Mouse (Mus musculus): ENCODE data around the gene Ehbp1l1. TPM values are rescaled to one million over a fixed set of nuclear protein-coding genes. Genes with fewer than 3 reads are reported as not detected.

Ehbp1l1 gene
- polyA plus RNA-seq, 1 experiment from 2014 or later = 11.5 TPM

- Histone ChIP-seq H3K36me3 (ENCODE audit: control insufficient read depth, insufficient read depth, low read length) (peaks cover 9% of the 10 kb centered on the region), H3K27ac (ENCODE audit: low read depth, low read length) (peak overlapping the region; percentile 4; the same call in 1 of the 2 replicates), H3K4me1 (ENCODE audit: control insufficient read depth, insufficient read depth, low read length) (peaks cover 47% of the 10 kb centered on the region), H3K27me3 (ENCODE audit: control insufficient read depth, insufficient read depth, low read length) (no peaks in the 10 kb centered on the region), H3K9me3 (ENCODE audit: control insufficient read depth, low read length) (no peaks in the 10 kb centered on the region), H3K4me3 (ENCODE audit: low read length) (peak overlapping the region; percentile 92), H3K9ac (ENCODE audit: low read depth, low read length) (peak overlapping the region; percentile 99; the same call in 1 of the 2 replicates), H3K4me2 (replicated peaks; ENCODE audit: low read depth, low read length) (peak overlapping the region; percentile 91)
- 2% methylated on average over 14 of the region's 14 CpGs for WGBS
- ATAC-seq (ENCODE audit: low FRiP score, low TSS enrichment) = no peak
Measured at GRCm38 (mm10) chr19:5727701-5728100, 1.6 kb upstream of the Ehbp1l1 start.

- peaks cover 47% of the 10 kb centered on the region for H3K4me1 ChIP-seq (ENCODE audit: control insufficient read depth, insufficient read depth, low read length)
Measured at GRCm38 (mm10) chr19:5726961-5727578, 953 bp upstream of the Ehbp1l1 start.

DNA sequence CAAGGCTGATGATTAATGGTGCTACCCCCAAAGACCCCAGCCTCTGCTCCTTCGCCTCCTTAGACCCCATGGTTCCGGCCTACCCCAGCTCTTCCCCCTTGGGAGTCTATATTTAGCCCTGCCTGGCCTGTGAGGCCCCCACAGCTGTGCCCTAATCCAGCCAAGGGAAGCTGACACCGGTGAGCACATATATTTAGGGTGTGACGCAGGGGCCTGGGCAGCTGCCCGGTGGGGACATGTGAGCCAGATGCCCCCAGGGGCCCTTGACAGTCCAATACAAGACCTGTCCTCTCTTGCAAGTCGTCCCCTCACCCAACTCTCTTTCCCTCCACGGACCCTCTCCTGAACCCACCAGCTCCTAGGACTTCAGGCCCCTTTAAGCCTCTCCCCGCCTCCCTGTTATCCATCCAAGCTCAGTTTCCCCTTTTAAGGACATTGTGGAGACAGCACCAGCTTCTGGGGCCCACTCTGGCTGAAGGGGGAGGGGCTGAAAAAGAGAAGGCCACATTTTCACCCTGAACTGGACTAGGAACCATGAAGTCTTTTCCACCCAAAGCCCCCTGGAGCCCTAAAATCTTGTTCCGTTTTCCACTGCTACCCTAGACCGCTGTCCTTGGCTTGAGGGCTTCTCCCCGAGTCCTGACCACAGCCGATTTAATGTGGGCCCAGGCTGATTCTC, 949 bp downstream of the Ehbp1l1 start:
- H3K27me3 ChIP-seq (ENCODE audit: control insufficient read depth, insufficient read depth, low read length) = no peaks in the 10 kb centered on the region
- H3K9me3 ChIP-seq (ENCODE audit: control insufficient read depth, low read length) = no peaks in the 10 kb centered on the region
- peaks cover 38% of the 10 kb centered on the region for H3K4me1 ChIP-seq (ENCODE audit: control insufficient read depth, insufficient read depth, low read length)
- WGBS = 61% methylated on average over 12 of the region's 12 CpGs
- no peak for ATAC-seq (ENCODE audit: low FRiP score, low TSS enrichment)
- H3K4me2 ChIP-seq (replicated peaks; ENCODE audit: low read depth, low read length) = peak overlapping the region; percentile 63
- peak overlapping the region; percentile 61; the same call in 1 of the 2 replicates for H3K9ac ChIP-seq (ENCODE audit: low read depth, low read length)
- peak overlapping the region; percentile 37 for H3K4me3 ChIP-seq (ENCODE audit: low read length)
- H3K36me3 ChIP-seq (ENCODE audit: control insufficient read depth, insufficient read depth, low read length) = peaks cover 29% of the 10 kb centered on the region
- peak overlapping the region; percentile 73; the same call in 1 of the 2 replicates for H3K27ac ChIP-seq (ENCODE audit: low read depth, low read length)

More at GRCm38 (mm10) chr19:5726961-5727578, 953 bp upstream of the Ehbp1l1 start:
- peak overlapping the region; percentile 91 for H3K4me2 ChIP-seq (replicated peaks; ENCODE audit: low read depth, low read length)
- H3K27ac ChIP-seq (ENCODE audit: low read depth, low read length) = peak overlapping the region; percentile 4; the same call in 1 of the 2 replicates
- no peaks in the 10 kb centered on the region for H3K27me3 ChIP-seq (ENCODE audit: control insufficient read depth, insufficient read depth, low read length)
- H3K36me3 ChIP-seq (ENCODE audit: control insufficient read depth, insufficient read depth, low read length) = peaks cover 14% of the 10 kb centered on the region
- no peaks in the 10 kb centered on the region for H3K9me3 ChIP-seq (ENCODE audit: control insufficient read depth, low read length)
- 73% methylated on average over 15 of the region's 15 CpGs for WGBS
- peak overlapping the region; percentile 92 for H3K4me3 ChIP-seq (ENCODE audit: low read length)
- H3K9ac ChIP-seq (ENCODE audit: low read depth, low read length) = peak overlapping the region; percentile 38; the same call in 1 of the 2 replicates
- no peak for ATAC-seq (ENCODE audit: low FRiP score, low TSS enrichment)

- H3K9me3 ChIP-seq (ENCODE audit: control insufficient read depth, low read length) = no peaks in the 10 kb centered on the region
- no peaks in the 10 kb centered on the region for H3K27me3 ChIP-seq (ENCODE audit: control insufficient read depth, insufficient read depth, low read length)
- 52% methylated on average over 7 of the region's 7 CpGs for WGBS
- peaks cover 35% of the 10 kb centered on the region for H3K36me3 ChIP-seq (ENCODE audit: control insufficient read depth, insufficient read depth, low read length)
- no peak for ATAC-seq (ENCODE audit: low FRiP score, low TSS enrichment)
- no peak overlapping the region for H3K9ac ChIP-seq (ENCODE audit: low read depth, low read length)
- H3K4me2 ChIP-seq (replicated peaks; ENCODE audit: low read depth, low read length) = peak overlapping the region; percentile 63
- H3K4me1 ChIP-seq (ENCODE audit: control insufficient read depth, insufficient read depth, low read length) = peaks cover 38% of the 10 kb centered on the region
- no peak overlapping the region; the same call in 1 of the 2 replicates for H3K27ac ChIP-seq (ENCODE audit: low read depth, low read length)
- H3K4me3 ChIP-seq (ENCODE audit: low read length) = peak overlapping the region; percentile 37; the same call in 1 of the 2 replicates
Measured at GRCm38 (mm10) chr19:5724549-5724941, 1.6 kb downstream of the Ehbp1l1 start.

DNA sequence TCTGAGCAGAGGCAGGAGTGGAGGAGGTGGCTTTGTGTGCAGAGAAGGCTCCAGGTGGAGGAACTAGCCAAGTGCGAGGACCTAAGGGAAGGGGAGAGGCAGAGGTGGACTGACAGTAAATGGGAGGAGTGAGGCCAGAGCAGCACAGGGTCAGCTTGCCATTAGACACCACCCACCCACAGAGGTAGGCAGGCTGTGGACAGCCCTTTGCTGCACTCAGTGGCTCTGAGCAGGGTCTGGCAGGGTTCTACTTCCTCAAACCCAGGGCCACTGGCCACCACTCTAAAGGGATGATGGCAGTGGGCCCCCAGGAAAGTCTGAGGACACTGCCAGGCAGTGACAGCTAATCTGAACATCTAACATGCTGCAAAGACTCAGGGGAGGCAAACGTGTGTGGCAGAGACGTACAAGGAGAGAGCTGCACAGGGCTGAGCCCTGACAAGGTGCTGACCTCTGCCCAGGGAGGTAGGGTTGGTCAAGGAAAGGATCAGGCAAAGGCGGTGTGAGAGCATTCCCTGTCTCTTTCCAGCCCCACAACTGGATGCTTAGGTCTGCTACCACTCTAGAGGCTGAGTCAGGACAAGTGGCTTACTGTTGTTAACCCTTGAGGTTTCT, 2.1 kb downstream of the Ehbp1l1 start:
- WGBS = 54% methylated on average over 4 of the region's 4 CpGs
- H3K27ac ChIP-seq (ENCODE audit: low read depth, low read length) = no peak overlapping the region
- no peak for ATAC-seq (ENCODE audit: low FRiP score, low TSS enrichment)
- H3K4me1 ChIP-seq (ENCODE audit: control insufficient read depth, insufficient read depth, low read length) = peaks cover 38% of the 10 kb centered on the region
- H3K9ac ChIP-seq (ENCODE audit: low read depth, low read length) = no peak overlapping the region; the same call in 1 of the 2 replicates
- peaks cover 39% of the 10 kb centered on the region for H3K36me3 ChIP-seq (ENCODE audit: control insufficient read depth, insufficient read depth, low read length)
- no peaks in the 10 kb centered on the region for H3K9me3 ChIP-seq (ENCODE audit: control insufficient read depth, low read length)
- peak overlapping the region; percentile 63 for H3K4me2 ChIP-seq (replicated peaks; ENCODE audit: low read depth, low read length)
- no peaks in the 10 kb centered on the region for H3K27me3 ChIP-seq (ENCODE audit: control insufficient read depth, insufficient read depth, low read length)
- peak overlapping the region; percentile 37; the same call in 1 of the 2 replicates for H3K4me3 ChIP-seq (ENCODE audit: low read length)

DNA sequence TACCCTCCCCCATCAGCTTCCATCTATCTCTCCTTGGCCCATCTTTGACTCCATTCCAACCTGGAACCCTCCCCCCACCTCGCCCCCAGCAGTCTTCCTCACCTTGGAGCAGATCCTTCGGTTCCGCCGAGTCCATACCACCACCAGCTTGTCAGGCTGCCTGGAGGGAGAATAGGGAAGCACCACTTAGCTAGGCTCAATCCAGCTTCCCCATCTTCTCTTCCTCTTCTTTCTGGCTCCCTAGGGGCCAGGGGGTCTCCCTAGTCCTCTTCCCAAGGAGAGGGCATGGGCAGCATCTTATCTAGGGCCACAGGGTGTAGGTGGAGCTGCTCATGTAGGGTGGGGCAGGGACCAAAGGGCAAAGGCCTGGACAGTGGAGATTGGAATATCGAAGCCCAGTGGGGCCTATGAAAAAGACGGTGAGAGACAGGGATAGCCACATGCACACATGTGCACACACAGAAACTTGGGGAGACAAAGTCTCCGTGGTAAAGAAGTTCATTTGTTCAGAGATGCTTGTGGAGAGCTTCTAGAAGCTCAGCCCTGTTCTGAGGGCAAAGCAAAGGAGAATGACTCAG, 3.2 kb downstream of the Ehbp1l1 start:
- no peaks in the 10 kb centered on the region for H3K9me3 ChIP-seq (ENCODE audit: control insufficient read depth, low read length)
- H3K4me3 ChIP-seq (ENCODE audit: low read length) = no peak overlapping the region
- no peak overlapping the region for H3K27ac ChIP-seq (ENCODE audit: low read depth, low read length)
- H3K9ac ChIP-seq (ENCODE audit: low read depth, low read length) = no peak overlapping the region
- 92% methylated on average over 7 of the region's 7 CpGs for WGBS
- H3K27me3 ChIP-seq (ENCODE audit: control insufficient read depth, insufficient read depth, low read length) = no peaks in the 10 kb centered on the region
- H3K4me2 ChIP-seq (replicated peaks; ENCODE audit: low read depth, low read length) = no peak overlapping the region
- no peak for ATAC-seq (ENCODE audit: low FRiP score, low TSS enrichment)
- H3K36me3 ChIP-seq (ENCODE audit: control insufficient read depth, insufficient read depth, low read length) = peaks cover 39% of the 10 kb centered on the region
- peaks cover 29% of the 10 kb centered on the region for H3K4me1 ChIP-seq (ENCODE audit: control insufficient read depth, insufficient read depth, low read length)

DNA sequence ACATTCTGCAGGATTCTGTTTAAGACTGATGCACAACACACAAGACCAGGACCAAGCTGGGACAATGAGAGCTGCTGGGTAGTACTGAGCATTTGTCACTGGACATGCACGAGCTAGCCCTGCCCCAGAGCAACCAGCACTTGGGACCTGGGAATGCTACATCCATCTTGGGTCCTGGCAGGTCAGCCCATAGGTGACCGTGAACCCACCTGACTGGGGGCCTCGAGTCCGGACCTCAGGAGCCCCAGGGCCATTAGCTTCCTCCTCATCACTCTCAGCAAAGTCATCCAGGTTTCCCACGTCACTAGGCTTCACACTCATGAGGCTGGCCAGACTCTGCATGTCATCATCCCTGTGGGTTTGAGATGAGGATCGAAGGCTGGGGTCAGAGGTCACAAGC, 4.9 kb downstream of the Ehbp1l1 start:
- WGBS = 92% methylated on average over 6 of the region's 6 CpGs
- no peak overlapping the region for H3K27ac ChIP-seq (ENCODE audit: low read depth, low read length)
- H3K36me3 ChIP-seq (ENCODE audit: control insufficient read depth, insufficient read depth, low read length) = peaks cover 39% of the 10 kb centered on the region
- no peaks in the 10 kb centered on the region for H3K9me3 ChIP-seq (ENCODE audit: control insufficient read depth, low read length)
- peaks cover 25% of the 10 kb centered on the region for H3K4me1 ChIP-seq (ENCODE audit: control insufficient read depth, insufficient read depth, low read length)
- no peak for ATAC-seq (ENCODE audit: low FRiP score, low TSS enrichment)
- no peaks in the 10 kb centered on the region for H3K27me3 ChIP-seq (ENCODE audit: control insufficient read depth, insufficient read depth, low read length)
- no peak overlapping the region for H3K9ac ChIP-seq (ENCODE audit: low read depth, low read length)
- no peak overlapping the region for H3K4me2 ChIP-seq (replicated peaks; ENCODE audit: low read depth, low read length)
- H3K4me3 ChIP-seq (ENCODE audit: low read length) = no peak overlapping the region

GRCm38 (mm10) chr19:5716955-5717354, 9.2 kb downstream of the Ehbp1l1 start:
- no peak overlapping the region for H3K4me3 ChIP-seq (ENCODE audit: low read length)
- H3K4me1 ChIP-seq (ENCODE audit: control insufficient read depth, insufficient read depth, low read length) = peaks cover 9% of the 10 kb centered on the region; the same call in 1 of the 2 replicates
- no peaks in the 10 kb centered on the region for H3K9me3 ChIP-seq (ENCODE audit: control insufficient read depth, low read length)
- H3K9ac ChIP-seq (ENCODE audit: low read depth, low read length) = no peak overlapping the region
- H3K27me3 ChIP-seq (ENCODE audit: control insufficient read depth, insufficient read depth, low read length) = no peaks in the 10 kb centered on the region
- WGBS = 65% methylated on average over 10 of the region's 10 CpGs
- H3K27ac ChIP-seq (ENCODE audit: low read depth, low read length) = no peak overlapping the region
- peaks cover 33% of the 10 kb centered on the region for H3K36me3 ChIP-seq (ENCODE audit: control insufficient read depth, insufficient read depth, low read length)
- no peak overlapping the region for H3K4me2 ChIP-seq (replicated peaks; ENCODE audit: low read depth, low read length)
- ATAC-seq (ENCODE audit: low FRiP score, low TSS enrichment) = no peak

Data from kidney, embryonic 14.5 days (tissue).